Mouse (Mus musculus) myocyte (in vitro differentiated cells): Measurements from ENCODE around the gene Brf1. TPM values are rescaled to one million over a fixed set of nuclear protein-coding genes. Genes with fewer than 3 reads are reported as not detected.

Experiments used
- H3K27me3 ChIP-seq: one replicate; pipeline ENCODE4 v1.6.1; 2011; ENCODE audit not compliant: control insufficient read depth, insufficient read depth, insufficient read length
- H3K36me3 ChIP-seq: one replicate; pipeline ENCODE4 v1.6.1; 2011; ENCODE audit not compliant: control insufficient read depth, insufficient read depth
- H3K4me2 ChIP-seq: one replicate; pipeline ENCODE4 v1.6.1; 2011; ENCODE audit warnings: low read depth, control low read depth
- H3K4me3 ChIP-seq: one replicate; pipeline ENCODE4 v1.5.1; 2011; ENCODE audit warnings: mild to moderate bottlenecking, control low read depth, moderate library complexity
- H3K79me2 ChIP-seq: one replicate; pipeline ENCODE4 v1.6.1; 2011; ENCODE audit not compliant: control insufficient read depth, insufficient read depth
- H3ac ChIP-seq: one replicate; pipeline ENCODE4 v1.6.1; 2011; ENCODE audit not compliant: control insufficient read depth, insufficient read length
- CEBPB ChIP-seq: IDR thresholded peaks from 2 replicates; pipeline ENCODE4 v1.6.1; 2011; ENCODE audit warnings: mild to moderate bottlenecking, moderate library complexity; ENCODE audit not compliant: poor library complexity, insufficient read depth, severe bottlenecking
- E2F4 ChIP-seq: IDR thresholded peaks from one replicate; pipeline ENCODE4 v1.6.1; 2011; ENCODE audit warnings: mild to moderate bottlenecking, control low read depth, moderate library complexity; ENCODE audit not compliant: insufficient read depth
- MAX ChIP-seq: IDR thresholded peaks from one replicate; pipeline ENCODE4 v1.6.1; 2011; ENCODE audit warnings: low read depth, mild to moderate bottlenecking, control low read depth
- MYOD1 ChIP-seq, 3 experiments: IDR thresholded peaks; one replicate each; pipeline ENCODE4 v1.6.1; 2011; ENCODE audit warnings: control low read depth in 2 of 3, low read depth in 2 of 3, mild to moderate bottlenecking in 2 of 3, moderate library complexity in 1 of 3; ENCODE audit not compliant: insufficient read length in 2 of 3, control insufficient read depth in 1 of 3
- MYOG ChIP-seq, 3 experiments: IDR thresholded peaks; one replicate each; pipeline ENCODE4 v1.6.1; 2011; ENCODE audit warnings: control low read depth in 2 of 3, low read depth in 2 of 3, mild to moderate bottlenecking in 2 of 3; ENCODE audit not compliant: insufficient read length in 2 of 3, control insufficient read depth in 1 of 3, insufficient read depth in 1 of 3
- POLR2A ChIP-seq: IDR thresholded peaks from one replicate; pipeline ENCODE4 v1.6.1; 2011; ENCODE audit warnings: low read depth, mild to moderate bottlenecking, control low read depth, moderate library complexity; ENCODE audit not compliant: insufficient read length
- POLR2AphosphoS2 ChIP-seq: IDR thresholded peaks from one replicate; pipeline ENCODE4 v1.6.1; 2011; ENCODE audit warnings: low read depth, control low read depth; ENCODE audit not compliant: insufficient read length
- SRF ChIP-seq: IDR thresholded peaks from one replicate; pipeline ENCODE4 v1.6.1; 2011; ENCODE audit warnings: low read depth; ENCODE audit not compliant: control insufficient read depth, insufficient read length
- TCF12 ChIP-seq: IDR thresholded peaks from one replicate; pipeline ENCODE4 v1.6.1; 2011; ENCODE audit warnings: mild to moderate bottlenecking, control low read depth; ENCODE audit not compliant: poor library complexity, insufficient read depth, severe bottlenecking
- TCF3 ChIP-seq: IDR thresholded peaks from one replicate; pipeline ENCODE4 v1.6.1; 2011; ENCODE audit warnings: low read depth, control low read depth; ENCODE audit not compliant: insufficient read length
- USF1 ChIP-seq: IDR thresholded peaks from one replicate; pipeline ENCODE4 v1.6.1; 2011; ENCODE audit warnings: low read depth, mild to moderate bottlenecking, control low read depth, moderate library complexity
- polyA plus RNA-seq: library from polyadenylated mRNA; unstranded; fragments of >200 nt; fragmentation: generic; extraction: Trizol; gene quantifications from one replicate; pipeline ENCODE4 v1.2.1, GENCODE M21; 2012; ENCODE audit warnings: missing spikeins

The Brf1 gene
- polyA plus RNA-seq, 1 experiment, result 27.9 TPM

- Histone ChIP-seq H3K79me2 (peaks cover 6% of the 10 kb centered on the region), H3K4me3 (peak overlapping the region; percentile 35), H3K27me3 (no peaks in the 10 kb centered on the region), H3ac (peak overlapping the region; percentile 42), H3K4me2 (peak overlapping the region; percentile 96), H3K36me3 (no peaks in the 10 kb centered on the region)
- no peak for TF ChIP-seq E2F4
- peak; percentile 5 for TF ChIP-seq POLR2A
- no peak for TF ChIP-seq POLR2AphosphoS2
- TF ChIP-seq SRF, result no peak
These were observed 59.2 kb downstream of the Brf1 start for GRCm38 (mm10) chr12:112941156-112941775.

GRCm38 (mm10) chr12:112940710-112941109 lies 59.8 kb downstream of the Brf1 start:
- Histone ChIP-seq H3K4me2 (peak overlapping the region; percentile 96), H3ac (no peak overlapping the region), H3K27me3 (no peaks in the 10 kb centered on the region), H3K4me3 (peak overlapping the region; percentile 35), H3K36me3 (no peaks in the 10 kb centered on the region), H3K79me2 (peaks cover 6% of the 10 kb centered on the region)
- peak in 1 of 3 experiments; percentile 8 for TF ChIP-seq MYOD1 (IDR thresholded peaks at IDR 0.05; ENCODE audit: control insufficient read depth in 1 of 3, insufficient read length in 2 of 3, low read depth in 2 of 3)
- TF ChIP-seq POLR2A, result peak; percentile 33
- TF ChIP-seq E2F4, result no peak

- TF ChIP-seq POLR2AphosphoS2 (peak; percentile 32), SRF (no peak), POLR2A (no peak), E2F4 (no peak), TCF12 (no peak)
- Histone ChIP-seq H3K27me3 (no peaks in the 10 kb centered on the region), H3K36me3 (no peaks in the 10 kb centered on the region), H3ac (no peak overlapping the region), H3K4me3 (peak overlapping the region; percentile 35), H3K79me2 (peaks cover 6% of the 10 kb centered on the region), H3K4me2 (peak overlapping the region; percentile 96)
These were observed 60.3 kb downstream of the Brf1 start for GRCm38 (mm10) chr12:112940238-112940637.

GRCm38 (mm10) chr12:112938873-112939565 lies 61.5 kb downstream of the Brf1 start:
- TF ChIP-seq USF1 (no peak), MYOD1 (IDR thresholded peaks at IDR 0.05; ENCODE audit: control insufficient read depth in 1 of 3, insufficient read length in 2 of 3, low read depth in 2 of 3) (peak in 2 of 3 experiments; percentile 23 to 44)
- H3K4me3 ChIP-seq, result peak overlapping the region; percentile 11

GRCm38 (mm10) chr12:112938366-112938765 lies 62.1 kb downstream of the Brf1 start:
- H3K79me2 ChIP-seq, result peaks cover 6% of the 10 kb centered on the region
- H3K27me3 ChIP-seq, result no peaks in the 10 kb centered on the region
- TF ChIP-seq MYOG (IDR thresholded peaks at IDR 0.05; ENCODE audit: control insufficient read depth in 1 of 3, insufficient read depth in 1 of 3, insufficient read length in 2 of 3, low read depth in 2 of 3), result peak in 2 of 3 experiments; percentile 41 to 63
- peak in 2 of 3 experiments; percentile 44 to 67 for TF ChIP-seq MYOD1 (IDR thresholded peaks at IDR 0.05; ENCODE audit: control insufficient read depth in 1 of 3, insufficient read length in 2 of 3, low read depth in 2 of 3)
- no peak for TF ChIP-seq E2F4
- TF ChIP-seq CEBPB, result no peak
- no peak for TF ChIP-seq POLR2A
- TF ChIP-seq TCF3, result no peak
- H3K4me2 ChIP-seq, result peak overlapping the region; percentile 96
- no peak overlapping the region for H3ac ChIP-seq
- H3K36me3 ChIP-seq, result no peaks in the 10 kb centered on the region
- peak overlapping the region; percentile 11 for H3K4me3 ChIP-seq

More at GRCm38 (mm10) chr12:112938873-112939565, 61.5 kb downstream of the Brf1 start:
- H3K27me3 ChIP-seq, result no peaks in the 10 kb centered on the region
- H3K4me2 ChIP-seq, result peak overlapping the region; percentile 96
- peaks cover 6% of the 10 kb centered on the region for H3K79me2 ChIP-seq
- no peak overlapping the region for H3ac ChIP-seq
- H3K36me3 ChIP-seq, result no peaks in the 10 kb centered on the region

- Histone ChIP-seq H3K27me3 (no peaks in the 10 kb centered on the region), H3K36me3 (no peaks in the 10 kb centered on the region), H3K79me2 (peaks cover 6% of the 10 kb centered on the region), H3K4me2 (peak overlapping the region; percentile 96), H3ac (no peak overlapping the region), H3K4me3 (peak overlapping the region; percentile 11)
- TF ChIP-seq POLR2AphosphoS2, result no peak
- peak; percentile 90 for TF ChIP-seq TCF3
- peak; percentile 48 for TF ChIP-seq USF1
- TF ChIP-seq E2F4, result no peak
- peak; percentile 54 for TF ChIP-seq POLR2A
- no peak for TF ChIP-seq SRF
- TF ChIP-seq MAX, result peak; percentile 13
- TF ChIP-seq CEBPB, result no peak
- peak in 2 of 3 experiments; percentile 94 to 95 for TF ChIP-seq MYOD1 (IDR thresholded peaks at IDR 0.05; ENCODE audit: control insufficient read depth in 1 of 3, insufficient read length in 2 of 3, low read depth in 2 of 3)
- TF ChIP-seq TCF12, result peak; percentile 93
- peak; percentile 79 to 97 (median 96) for TF ChIP-seq MYOG (IDR thresholded peaks at IDR 0.05; ENCODE audit: control insufficient read depth in 1 of 3, insufficient read depth in 1 of 3, insufficient read length in 2 of 3, low read depth in 2 of 3)
These were observed 62.6 kb downstream of the Brf1 start for GRCm38 (mm10) chr12:112937906-112938305.
